Mouse (Mus musculus) heart, embryonic 15.5 days (tissue): ENCODE results near the gene Gm3269. TPM values are rescaled to one million over a fixed set of nuclear protein-coding genes. Genes with fewer than 3 reads are reported as not detected.
"Not testable (repeated sequence)": the region's sequence is repeated elsewhere in the genome, so short reads cannot be mapped to it uniquely, and the experiment has no call there.

ENCODE experiments used
- ATAC-seq: fragments of 200-750 bp; cut with Nextera tagmentation; replicated peaks from 2 replicates; pipeline ENCODE4 v1.8.0; 2017; ENCODE audit warnings: low read depth, moderate TSS enrichment; ENCODE audit not compliant: insufficient number of reproducible peaks, insufficient read depth, low FRiP score
- H3K27ac ChIP-seq: fragments of 300-500 bp; sonication (generic); 2 replicates; pipeline ENCODE4 v1.5.1; 2015; ENCODE audit warnings: mild to moderate bottlenecking, inconsistent platforms
- H3K27me3 ChIP-seq: fragments of 300-500 bp; sonication (generic); 2 replicates; pipeline ENCODE4 v1.6.1; 2015; ENCODE audit warnings: inconsistent platforms
- H3K36me3 ChIP-seq: fragments of 300-500 bp; sonication (generic); 2 replicates; pipeline ENCODE4 v1.6.1; 2015; ENCODE audit warnings: mild to moderate bottlenecking, inconsistent platforms
- H3K4me1 ChIP-seq: fragments of 300-500 bp; sonication (generic); replicated peaks from 2 replicates; pipeline ENCODE4 v1.6.1; 2015; ENCODE audit warnings: inconsistent platforms
- H3K4me2 ChIP-seq: fragments of 300-500 bp; sonication (generic); 2 replicates; pipeline ENCODE4 v1.6.1; 2015; ENCODE audit warnings: inconsistent platforms, mild to moderate bottlenecking, moderate library complexity
- H3K4me3 ChIP-seq: fragments of 300-500 bp; sonication (generic); 2 replicates; pipeline ENCODE4 v1.5.1; 2015; ENCODE audit warnings: mild to moderate bottlenecking, inconsistent platforms
- H3K9ac ChIP-seq: fragments of 300-500 bp; sonication (generic); 2 replicates; pipeline ENCODE4 v1.6.1; 2015; ENCODE audit warnings: mild to moderate bottlenecking, inconsistent platforms
- H3K9me3 ChIP-seq: fragments of 300-500 bp; sonication (generic); replicated peaks from 2 replicates; pipeline ENCODE4 v1.6.1; 2016; ENCODE audit warnings: inconsistent platforms
- WGBS: fragments of 180-500 bp; shearing (Covaris S2); methylation state at CpG from one replicate; pipeline ENCODE4 v1.1.7; 2015; ENCODE audit warnings: mixed read lengths; 5-methylcytosine and 5-hydroxymethylcytosine counted together
- polyA plus RNA-seq: library from polyadenylated mRNA; unstranded; fragments of >200 nt; fragmentation: Nextera tagmentation; extraction: Ambion mirVana; gene quantifications from 2 replicates; pipeline ENCODE4 v1.2.1, GENCODE M21; 2015

Gene Gm3269
- not detected in 2 replicates for polyA plus RNA-seq

DNA sequence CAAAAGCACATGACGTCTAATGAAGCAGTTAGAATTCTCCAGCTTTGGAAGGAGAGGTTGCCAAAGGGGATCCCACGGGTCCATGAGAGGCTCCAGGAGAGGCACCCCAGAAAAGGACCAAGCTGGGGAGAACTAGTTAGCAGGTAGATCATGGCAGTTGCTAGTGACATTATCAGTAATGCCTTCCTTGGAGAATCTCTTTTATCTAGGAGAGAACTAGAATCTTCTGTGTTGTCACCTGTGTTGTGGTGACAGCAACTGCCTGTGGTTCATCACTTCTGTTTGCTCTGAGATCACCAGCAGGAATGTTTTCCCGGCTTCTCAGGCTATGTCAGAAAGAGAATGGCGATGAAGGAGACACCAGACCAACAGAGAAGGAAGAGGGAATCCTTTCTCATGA lies at the start of gene Gm3269:
Gene Gm3269 (plus strand): TSS at position 301 of the 400 bp plus-strand sequence.
- not testable (repeated sequence) for H3K4me3 ChIP-seq, H3K27me3 ChIP-seq, H3K4me2 ChIP-seq, H3K36me3 ChIP-seq, H3K4me1 ChIP-seq, ATAC-seq, H3K27ac ChIP-seq, H3K9me3 ChIP-seq, H3K9ac ChIP-seq
- WGBS = no CpG with 5 or more reads among the region's 4 CpGs

DNA sequence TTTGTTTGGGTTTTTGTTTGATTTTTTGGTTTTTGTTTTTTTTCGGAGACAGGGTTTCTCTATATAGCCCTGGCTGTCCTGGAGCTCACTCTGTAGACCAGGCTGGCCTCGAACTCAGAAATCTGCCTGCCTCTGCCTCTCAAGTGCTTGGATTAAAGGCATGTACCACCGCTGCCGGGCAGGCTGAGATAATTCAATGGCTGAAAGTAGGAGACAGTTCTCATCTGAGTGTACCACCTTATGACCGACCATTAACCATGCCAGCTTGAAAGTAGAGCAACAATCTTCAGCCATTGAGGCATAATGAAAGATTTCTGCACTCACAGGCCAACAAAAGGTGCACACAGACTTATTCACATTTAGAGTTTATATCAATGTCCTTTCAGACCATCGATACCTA lies 31.5 kb upstream of the Gm3269 start:
- not testable (repeated sequence) for H3K4me3 ChIP-seq, ATAC-seq, H3K4me2 ChIP-seq, H3K9me3 ChIP-seq, H3K9ac ChIP-seq, H3K36me3 ChIP-seq, H3K27me3 ChIP-seq, H3K27ac ChIP-seq, H3K4me1 ChIP-seq
- 79% methylated on average over 6 of the region's 6 CpGs for WGBS

DNA sequence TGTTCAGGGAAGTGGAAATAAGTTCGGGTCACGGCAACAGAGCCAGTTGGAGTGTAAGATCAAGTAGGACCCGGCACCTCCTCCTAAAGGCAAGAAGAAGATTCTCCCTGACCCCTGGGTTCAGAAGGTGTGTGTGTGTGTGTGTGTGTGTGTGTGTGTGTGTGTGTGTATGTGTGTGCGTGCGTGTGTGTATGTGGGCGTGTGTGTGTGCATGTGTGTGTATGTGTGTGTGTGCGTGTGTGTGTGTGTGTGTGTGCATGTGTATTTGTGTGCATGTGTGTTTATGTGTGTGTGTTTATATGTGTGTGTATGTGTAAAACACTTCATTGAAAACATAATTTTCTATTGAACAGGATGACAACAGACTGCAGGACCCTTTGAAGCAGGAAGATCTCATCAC lies 16.0 kb upstream of the Gm3269 start:
- not testable (repeated sequence) for H3K9me3 ChIP-seq, ATAC-seq, H3K36me3 ChIP-seq, H3K4me2 ChIP-seq, H3K4me1 ChIP-seq, H3K27ac ChIP-seq, H3K4me3 ChIP-seq, H3K27me3 ChIP-seq, H3K9ac ChIP-seq
- 83% methylated on average over 4 of the region's 7 CpGs for WGBS

DNA sequence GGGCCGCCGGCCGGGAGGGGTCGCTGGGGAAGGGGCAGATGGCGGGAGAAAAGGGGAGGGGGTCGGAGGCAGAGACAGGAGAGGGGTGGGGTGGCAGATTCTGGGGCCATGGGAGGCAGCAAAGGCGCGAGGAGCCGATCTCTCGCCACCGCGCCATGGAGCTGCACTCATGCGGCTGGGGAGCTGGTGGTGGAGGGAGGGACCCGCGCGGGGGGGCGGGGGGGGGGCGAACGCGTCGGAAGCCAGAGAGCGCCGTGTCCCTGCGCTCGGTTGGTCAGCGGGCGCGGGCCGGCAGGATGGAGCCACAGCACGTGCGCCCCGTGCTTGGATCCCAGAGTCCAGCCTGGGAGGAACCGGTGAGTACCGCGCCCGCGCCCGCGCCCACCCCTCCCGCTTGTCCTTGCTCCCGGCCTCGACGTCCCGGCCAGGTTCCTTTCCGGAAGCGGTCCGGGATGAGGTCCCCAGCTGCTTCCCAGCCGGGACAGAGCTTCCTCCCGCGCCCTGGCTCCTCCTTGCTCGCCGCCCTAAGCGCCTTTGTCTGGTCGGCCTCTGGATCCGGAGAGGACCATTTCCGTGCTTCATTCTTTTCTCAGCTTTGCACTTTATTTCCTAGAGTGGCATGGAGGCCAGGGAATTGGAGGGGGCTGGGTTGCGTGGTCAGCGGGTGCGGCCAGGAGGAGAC lies 17.5 kb downstream of the Gm3269 start, which contains the start of gene Gm3264:
Gene Gm3264 (plus strand): TSS at position 278 of the 682 bp plus-strand sequence.
- H3K4me3 ChIP-seq = peak within 1 kb of the TSS; percentile 48
- peak within 1 kb of the TSS; percentile 67 for H3K4me2 ChIP-seq
- H3K36me3 ChIP-seq, H3K9me3 ChIP-seq, H3K27me3 ChIP-seq, ATAC-seq, H3K4me1 ChIP-seq, H3K27ac ChIP-seq: not testable (repeated sequence)
- peak within 1 kb of the TSS; percentile 33; the same call in 1 of the 2 replicates for H3K9ac ChIP-seq
- WGBS = 6% methylated on average over 19 of the region's 59 CpGs

DNA sequence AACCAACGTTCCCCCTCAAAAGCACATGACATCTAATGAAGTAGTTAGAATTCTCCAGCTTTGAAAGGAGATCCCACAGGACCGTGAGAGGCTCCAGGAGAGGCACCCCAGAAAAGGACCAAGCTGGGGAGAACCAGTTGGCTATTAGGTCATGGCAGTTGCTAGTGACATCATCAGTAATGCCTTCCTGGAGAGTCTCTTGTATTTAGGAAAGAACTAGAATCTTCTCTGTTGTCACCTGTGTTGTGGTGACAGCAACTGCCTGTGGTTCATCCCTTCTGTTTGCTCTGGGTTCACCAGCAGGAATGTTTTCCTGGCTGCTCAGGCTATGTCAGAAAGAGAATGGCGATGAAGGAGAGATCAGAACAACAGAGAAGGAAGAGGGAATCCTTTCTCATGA lies 54.2 kb downstream of the Gm3269 start, which contains the start of gene Gm3278:
Gene Gm3278 (plus strand): TSS at position 301 of the 400 bp plus-strand sequence.
- H3K4me1 ChIP-seq, H3K4me2 ChIP-seq, H3K36me3 ChIP-seq, ATAC-seq, H3K9me3 ChIP-seq, H3K4me3 ChIP-seq, H3K9ac ChIP-seq, H3K27me3 ChIP-seq, H3K27ac ChIP-seq: not testable (repeated sequence)
- whole genome bisulfite sequencing = 75% methylated on average over 1 of the region's 3 CpGs

Other genes with a start within 250 kb of the Gm3269 start
- gene Gm8159, start 205.8 kb upstream of the Gm3269 start, polyA plus RNA-seq = not detected in 2 replicates
- gene Gm3239, start 173.9 kb upstream of the Gm3269 start, polyA plus RNA-seq = 0.20 and 0.28 TPM in 2 replicates
- gene Gm7876, start 128.9 kb upstream of the Gm3269 start, polyA plus RNA-seq = not detected in 2 replicates
- 0.36 and 0.40 TPM in 2 replicates for gene Gm3252, start 111.3 kb upstream of the Gm3269 start, polyA plus RNA-seq
- gene Gm9602, start 61.8 kb upstream of the Gm3269 start, polyA plus RNA-seq = 0.08 TPM in 1 of 2 replicates, not detected in the other
- 1.0 and 1.1 TPM in 2 replicates for gene Gm3264, start 17.5 kb downstream of the Gm3269 start, polyA plus RNA-seq
- not detected in 2 replicates for gene Gm3278, start 54.3 kb downstream of the Gm3269 start, polyA plus RNA-seq
- gene Gm8297, start 145.8 kb downstream of the Gm3269 start, polyA plus RNA-seq = not detected in 2 replicates
- not detected in 2 replicates for gene Gm3298, start 177.8 kb downstream of the Gm3269 start, polyA plus RNA-seq
- not detected in 2 replicates for gene 4930555G01Rik, start 212.5 kb downstream of the Gm3269 start, polyA plus RNA-seq
- gene Gm8281, start 232.9 kb downstream of the Gm3269 start, polyA plus RNA-seq = 1.1 and 1.4 TPM in 2 replicates